Mouse (Mus musculus) kidney, postnatal 0 days (tissue): Measurements from ENCODE around the gene Pbx1. TPM values are rescaled to one million over a fixed set of nuclear protein-coding genes. Genes with fewer than 3 reads are reported as not detected.
A peak's percentile ranks its signal among the peaks of the same experiment; 100 is the strongest.

Source experiments
- ATAC-seq: fragments of 200-750 bp; cut with Nextera tagmentation; replicated peaks from 2 replicates; pipeline ENCODE4 v1.8.0; 2017; ENCODE audit warnings: low read depth, moderate number of reproducible peaks, moderate TSS enrichment, moderate library complexity; ENCODE audit not compliant: low FRiP score
- DNase-seq: peaks from one replicate; pipeline ENCODE4 v3.0.0-alpha.2; 2016; ENCODE audit warnings: low spot score
- H3K27ac ChIP-seq: fragments of 300-500 bp; sonication (generic); 2 replicates; pipeline ENCODE4 v1.5.1; 2014; ENCODE audit warnings: mild to moderate bottlenecking
- H3K27me3 ChIP-seq: fragments of 300-500 bp; sonication (generic); 2 replicates; pipeline ENCODE4 v1.6.1; 2014; ENCODE audit warnings: low read length, mixed read lengths; ENCODE audit not compliant: insufficient read depth
- H3K36me3 ChIP-seq: fragments of 300-500 bp; sonication (generic); 2 replicates; pipeline ENCODE4 v1.6.1; 2014; ENCODE audit warnings: low read length, mixed read lengths; ENCODE audit not compliant: insufficient read depth
- H3K4me1 ChIP-seq: fragments of 300-500 bp; sonication (generic); replicated peaks from 2 replicates; pipeline ENCODE4 v1.6.1; 2014; ENCODE audit warnings: antibody characterized with exemption, low read length, mixed read lengths; ENCODE audit not compliant: insufficient read depth
- H3K4me2 ChIP-seq: fragments of 300-500 bp; sonication (generic); 2 replicates; pipeline ENCODE4 v1.6.1; 2014; ENCODE audit warnings: mild to moderate bottlenecking, low read length, moderate library complexity, mixed read lengths
- H3K4me3 ChIP-seq: fragments of 300-500 bp; sonication (generic); replicated peaks from 2 replicates; pipeline ENCODE4 v1.5.1; 2014; ENCODE audit warnings: low read depth, low read length
- H3K9ac ChIP-seq: fragments of 300-500 bp; sonication (generic); 2 replicates; pipeline ENCODE4 v1.6.1; 2014; ENCODE audit warnings: low read depth, low read length
- H3K9me3 ChIP-seq: fragments of 300-500 bp; sonication (generic); replicated peaks from 2 replicates; pipeline ENCODE4 v1.6.1; 2016; ENCODE audit warnings: low read length, inconsistent platforms, mixed read lengths
- CTCF ChIP-seq: IDR thresholded peaks from 2 replicates; pipeline ENCODE4 v1.5.1; 2016; ENCODE audit warnings: antibody characterized with exemption, low read depth, mild to moderate bottlenecking, moderate library complexity
- WGBS: fragments of 180-500 bp; shearing (Covaris S2); extraction: QIAGEN DNeasy Blood & Tissue Kit; methylation state at CpG from one replicate; pipeline ENCODE4 v1.1.7; 2014; 5-methylcytosine and 5-hydroxymethylcytosine counted together
- polyA plus RNA-seq: library from polyadenylated mRNA; unstranded; fragments of >200 nt; fragmentation: Nextera tagmentation; extraction: Ambion mirVana; gene quantifications from 2 replicates; pipeline ENCODE4 v1.2.1, GENCODE M21; 2015

Gene Pbx1
- polyA plus RNA-seq, 1 experiment from 2014 or later = 55.7 TPM

DNA sequence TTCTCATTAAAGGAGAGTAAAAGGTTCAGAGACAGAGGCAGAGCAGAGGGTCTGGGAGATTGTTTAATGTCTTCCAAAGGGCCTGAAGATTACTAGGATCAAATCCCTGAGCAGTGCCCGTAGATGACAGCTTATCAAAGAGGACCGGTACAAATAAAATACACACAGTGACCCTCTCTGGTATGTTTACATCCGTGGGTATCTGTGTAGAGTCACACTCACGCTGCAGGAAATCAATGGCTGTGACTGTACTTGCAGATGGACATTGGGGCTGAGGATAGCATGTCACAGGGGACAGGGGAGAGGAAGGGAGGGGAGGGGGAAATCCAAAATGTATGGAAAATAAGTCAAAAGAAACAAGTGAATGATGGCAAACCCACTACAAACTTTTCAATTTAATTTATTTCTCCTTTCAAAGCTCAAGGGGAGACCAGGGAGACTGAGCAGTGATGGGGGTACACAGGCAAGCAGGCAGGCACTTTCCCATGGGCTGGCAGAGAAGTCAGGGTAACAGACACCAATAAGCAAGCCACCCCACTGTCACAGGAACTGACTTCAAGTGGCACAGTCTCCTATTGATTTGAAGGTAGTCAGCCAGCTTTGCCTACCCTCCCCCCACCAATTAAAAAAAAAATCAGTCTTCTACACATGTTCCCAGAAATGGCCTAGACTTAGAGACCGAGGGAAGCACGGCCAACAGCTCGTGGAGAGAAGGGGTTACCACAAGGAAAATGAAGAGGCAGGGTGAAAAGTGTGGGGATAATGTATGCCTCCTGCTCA is 107.6 kb downstream of the Pbx1 start:
- Histone ChIP-seq H3K9ac (no peak overlapping the region), H3K27ac (no peak overlapping the region), H3K27me3 (no peaks in the 10 kb centered on the region), H3K9me3 (no peaks in the 10 kb centered on the region), H3K4me2 (no peak overlapping the region), H3K4me3 (no peak overlapping the region), H3K36me3 (0 out of 2 replicates have a peak, but pooled peaks cover 4% of the 10 kb centered on the region), H3K4me1 (peaks cover 7% of the 10 kb centered on the region; the same call in 1 of the 2 replicates)
- WGBS = 63% methylated on average over 7 of the region's 7 CpGs
- DNase-seq (no peak), ATAC-seq (no peak)
- TF ChIP-seq CTCF = no peak

DNA sequence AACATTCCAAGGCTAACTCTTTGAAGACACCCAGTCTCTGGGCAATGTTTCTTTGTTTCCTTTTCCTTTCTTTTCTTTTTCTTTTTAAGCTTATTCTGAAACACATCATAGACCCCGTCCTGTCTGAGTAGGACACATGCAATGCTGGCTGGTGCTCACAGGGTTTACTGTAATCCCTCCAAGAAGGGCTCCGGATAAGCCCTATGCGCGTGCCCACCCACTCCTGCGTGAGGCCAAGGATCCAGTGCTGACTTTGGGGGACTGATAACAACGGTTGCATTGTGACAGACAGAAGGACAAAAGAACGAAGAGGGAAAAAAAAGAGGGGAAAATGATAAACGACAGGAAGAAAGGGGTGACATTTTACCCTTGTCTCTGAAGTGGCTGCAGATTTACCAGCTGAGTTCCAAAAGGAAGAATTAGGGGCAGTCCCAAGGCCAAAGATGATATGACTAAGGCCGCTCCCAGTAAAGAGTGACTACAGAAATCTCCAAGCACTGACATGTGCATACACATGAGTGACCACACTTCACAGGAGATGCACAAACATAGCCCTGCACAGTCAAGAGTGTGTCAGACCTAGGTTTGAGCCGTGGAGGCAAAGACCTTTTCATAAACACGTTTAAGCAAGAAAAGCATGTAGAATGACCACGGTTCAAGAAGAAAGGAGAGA is 108.5 kb downstream of the Pbx1 start:
- TF ChIP-seq CTCF = no peak

DNA sequence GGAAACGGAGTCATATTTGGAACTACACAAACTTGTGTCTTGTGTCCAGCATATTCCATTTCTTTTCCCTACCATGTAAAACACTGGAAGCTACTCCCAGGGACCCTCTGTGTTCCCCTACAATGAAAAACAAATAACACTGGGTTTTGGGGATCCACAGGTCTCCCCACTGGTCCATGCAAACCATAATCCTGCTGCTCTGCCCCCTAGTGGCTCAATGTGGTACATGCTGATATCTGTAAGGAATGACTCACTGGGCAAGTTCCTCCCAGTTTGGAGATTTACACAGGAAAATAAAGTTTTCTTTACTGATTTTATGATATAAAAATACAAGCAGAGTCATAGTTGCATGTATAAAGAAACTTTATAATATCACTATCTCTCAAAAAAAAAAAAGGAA is 109.2 kb downstream of the Pbx1 start:
- Histone ChIP-seq H3K4me2 (no peak overlapping the region), H3K27ac (no peak overlapping the region), H3K9me3 (no peaks in the 10 kb centered on the region), H3K27me3 (no peaks in the 10 kb centered on the region), H3K9ac (no peak overlapping the region), H3K4me1 (0 out of 2 replicates have a peak, but pooled peaks cover 11% of the 10 kb centered on the region), H3K4me3 (no peak overlapping the region), H3K36me3 (no peaks in the 10 kb centered on the region)
- no peak for ATAC-seq
- TF ChIP-seq CTCF = peak; percentile 70
- 100% methylated on average over 1 of the region's 1 CpGs for WGBS
- no peak for DNase-seq

More for the DNA sequence above, 108.5 kb downstream of the Pbx1 start:
- H3K36me3 ChIP-seq = 0 out of 2 replicates have a peak, but pooled peaks cover 4% of the 10 kb centered on the region
- no peak overlapping the region for H3K27ac ChIP-seq
- DNase-seq = no peak
- no peak overlapping the region for H3K9ac ChIP-seq
- no peak for ATAC-seq
- WGBS = 76% methylated on average over 12 of the region's 12 CpGs
- H3K4me3 ChIP-seq = no peak overlapping the region
- no peaks in the 10 kb centered on the region for H3K27me3 ChIP-seq
- no peaks in the 10 kb centered on the region for H3K9me3 ChIP-seq
- H3K4me2 ChIP-seq = no peak overlapping the region
- peaks cover 11% of the 10 kb centered on the region; the same call in 1 of the 2 replicates for H3K4me1 ChIP-seq

DNA sequence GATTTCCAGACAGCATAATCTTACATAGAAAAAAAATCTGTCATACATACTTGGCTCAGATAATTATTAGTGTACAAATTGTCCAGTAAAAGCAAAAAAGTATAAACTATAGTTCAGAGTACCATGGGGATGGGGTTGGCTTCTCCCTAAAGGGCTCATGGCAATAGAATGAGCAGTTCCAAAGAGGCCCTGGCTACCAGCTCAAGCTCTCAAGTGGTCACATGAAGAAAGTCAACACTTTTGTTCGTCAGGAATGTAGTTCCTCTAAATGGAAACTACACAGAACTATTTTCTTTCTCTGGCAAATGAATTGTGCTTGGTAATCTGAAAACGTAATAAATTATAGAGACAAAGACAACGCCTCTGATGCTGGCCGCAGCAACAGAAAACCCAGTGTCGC is 112.4 kb downstream of the Pbx1 start:
- Histone ChIP-seq H3K4me3 (no peak overlapping the region), H3K27ac (no peak overlapping the region), H3K36me3 (no peaks in the 10 kb centered on the region), H3K9me3 (no peaks in the 10 kb centered on the region), H3K4me1 (0 out of 2 replicates have a peak, but pooled peaks cover 7% of the 10 kb centered on the region), H3K4me2 (no peak overlapping the region), H3K27me3 (no peaks in the 10 kb centered on the region), H3K9ac (no peak overlapping the region)
- ATAC-seq = no peak
- no peak for TF ChIP-seq CTCF
- 31% methylated on average over 5 of the region's 5 CpGs for whole genome bisulfite sequencing
- DNase-seq = peak; percentile 55

DNA sequence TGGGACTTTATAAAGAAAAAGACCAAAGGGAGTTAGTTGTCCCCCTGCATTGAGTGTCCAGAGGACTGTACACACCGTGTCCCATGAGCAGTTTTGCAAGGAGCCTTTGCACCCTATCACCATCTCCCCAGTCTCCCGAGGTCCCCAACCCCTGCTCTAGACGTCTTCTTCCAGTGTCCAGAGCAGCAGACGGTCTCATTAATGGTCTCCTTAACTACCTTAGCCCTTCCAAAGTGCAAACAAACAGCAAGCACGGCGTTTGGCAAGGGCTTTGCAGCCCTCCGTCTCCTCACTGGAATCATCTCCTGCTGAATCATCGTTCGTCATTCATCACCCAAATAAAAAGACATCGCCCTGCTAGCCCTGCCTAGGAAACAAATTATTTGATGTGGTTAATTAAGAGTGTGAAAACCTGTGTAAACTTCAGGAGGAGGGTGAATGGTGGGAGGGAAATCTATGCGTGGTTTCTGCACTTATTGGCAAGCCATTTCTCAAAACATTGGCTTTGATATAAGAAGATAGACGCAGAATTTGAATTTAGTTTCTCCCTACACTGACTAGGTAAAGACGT is 113.1 kb downstream of the Pbx1 start:
- 47% methylated on average over 13 of the region's 13 CpGs for WGBS

DNA sequence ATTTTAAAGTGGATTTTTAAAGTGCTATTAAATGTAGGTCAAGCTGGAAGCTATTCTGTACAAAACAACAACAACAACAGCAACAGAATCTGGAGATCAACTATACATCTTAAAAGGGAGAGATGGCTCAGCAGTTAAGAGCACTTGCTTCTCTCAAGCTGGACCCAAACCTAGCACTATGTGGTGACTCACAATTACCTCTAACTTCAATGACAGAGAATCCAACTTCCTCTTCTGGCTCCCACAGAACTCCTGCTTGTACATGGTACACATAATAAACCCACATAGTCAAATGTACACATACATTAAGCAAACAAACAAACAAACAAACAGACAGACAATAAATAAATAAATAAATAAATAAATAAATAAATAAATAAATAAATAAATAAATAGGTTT is 118.3 kb downstream of the Pbx1 start:
- no peak for DNase-seq
- Histone ChIP-seq H3K4me2 (no peak overlapping the region), H3K9me3 (no peaks in the 10 kb centered on the region), H3K9ac (no peak overlapping the region), H3K4me1 (0 out of 2 replicates have a peak, but pooled peaks cover 4% of the 10 kb centered on the region), H3K36me3 (no peaks in the 10 kb centered on the region), H3K4me3 (no peak overlapping the region), H3K27ac (no peak overlapping the region), H3K27me3 (no peaks in the 10 kb centered on the region)
- no peak for TF ChIP-seq CTCF
- no peak for ATAC-seq

More for the DNA sequence above, 113.1 kb downstream of the Pbx1 start:
- Histone ChIP-seq H3K36me3 (no peaks in the 10 kb centered on the region), H3K4me1 (0 out of 2 replicates have a peak, but pooled peaks cover 7% of the 10 kb centered on the region), H3K4me2 (no peak overlapping the region), H3K27ac (no peak overlapping the region), H3K4me3 (no peak overlapping the region), H3K27me3 (no peaks in the 10 kb centered on the region), H3K9me3 (no peaks in the 10 kb centered on the region), H3K9ac (no peak overlapping the region)
- DNase-seq (no peak), ATAC-seq (no peak)
- TF ChIP-seq CTCF = no peak
